Mouse (Mus musculus): ENCODE measurements at regions not wholly inside any gene's neighbourhood (a gene's known extent, or its start where the extent isn't known, plus 50 kb on each side); places are given as distances from the start of the nearest gene placed in this dataset.

GRCm38 (mm10) chr7:125000669-125001068 is 443.8 kb upstream of the Kdm8 start:
- H3K36me3 ChIP-seq (ENCODE audit: control insufficient read depth, insufficient read depth): no peaks in the 10 kb centered on the region
- no peak overlapping the region for H3K4me3 ChIP-seq (ENCODE audit: insufficient read depth, poor library complexity, severe bottlenecking)
- no peak overlapping the region for H3ac ChIP-seq (ENCODE audit: control insufficient read depth, insufficient read length, low read depth)
- TF ChIP-seq MAX (IDR thresholded peaks at IDR 0.05): no peak
- no peak for TF ChIP-seq MYOD1 (IDR thresholded peaks at IDR 0.05; ENCODE audit: control insufficient read depth, insufficient read length, low read depth)
- TF ChIP-seq USF1 (IDR thresholded peaks at IDR 0.05; ENCODE audit: low read depth): no peak
- no peak for TF ChIP-seq MYOG (IDR thresholded peaks at IDR 0.05; ENCODE audit: control insufficient read depth, extremely low read depth, insufficient read length)
- no peak for TF ChIP-seq CEBPB (IDR thresholded peaks at IDR 0.05; ENCODE audit: low read depth)
- TF ChIP-seq FOSL1 (IDR thresholded peaks at IDR 0.05; ENCODE audit: insufficient read depth, low read length, poor library complexity, severe bottlenecking): no peak
- TF ChIP-seq CTCF (IDR thresholded peaks at IDR 0.05; ENCODE audit: control insufficient read depth, insufficient read depth, insufficient read length): no peak
- H3K79me3 ChIP-seq (ENCODE audit: low read depth): no peaks in the 10 kb centered on the region
- H3K79me2 ChIP-seq (ENCODE audit: control insufficient read depth, insufficient read depth): no peaks in the 10 kb centered on the region
- H3K27me3 ChIP-seq (ENCODE audit: control insufficient read depth, insufficient read depth, insufficient read length): no peaks in the 10 kb centered on the region

GRCm38 (mm10) chr7:125005638-125006037 is 438.8 kb upstream of the Kdm8 start:
- H3K79me3 ChIP-seq (ENCODE audit: low read depth): no peaks in the 10 kb centered on the region
- H3ac ChIP-seq (ENCODE audit: control insufficient read depth, insufficient read length, low read depth): no peak overlapping the region
- no peaks in the 10 kb centered on the region for H3K79me2 ChIP-seq (ENCODE audit: control insufficient read depth, insufficient read depth)
- no peaks in the 10 kb centered on the region for H3K27me3 ChIP-seq (ENCODE audit: control insufficient read depth, insufficient read depth, insufficient read length)
- TF ChIP-seq CTCF (IDR thresholded peaks at IDR 0.05; ENCODE audit: control insufficient read depth, insufficient read depth, insufficient read length): no peak
- no peak for TF ChIP-seq MAX (IDR thresholded peaks at IDR 0.05)
- TF ChIP-seq MYOD1 (IDR thresholded peaks at IDR 0.05; ENCODE audit: control insufficient read depth, insufficient read length, low read depth): no peak
- TF ChIP-seq CEBPB (IDR thresholded peaks at IDR 0.05; ENCODE audit: low read depth): no peak
- no peak for TF ChIP-seq MYOG (IDR thresholded peaks at IDR 0.05; ENCODE audit: control insufficient read depth, extremely low read depth, insufficient read length)
- no peak for TF ChIP-seq USF1 (IDR thresholded peaks at IDR 0.05; ENCODE audit: low read depth)
- TF ChIP-seq FOSL1 (IDR thresholded peaks at IDR 0.05; ENCODE audit: insufficient read depth, low read length, poor library complexity, severe bottlenecking): no peak
- H3K4me3 ChIP-seq (ENCODE audit: insufficient read depth, poor library complexity, severe bottlenecking): no peak overlapping the region
- no peaks in the 10 kb centered on the region for H3K36me3 ChIP-seq (ENCODE audit: control insufficient read depth, insufficient read depth)

- H3K79me2 ChIP-seq (ENCODE audit: control insufficient read depth, insufficient read depth): no peaks in the 10 kb centered on the region
- TF ChIP-seq MYOG (IDR thresholded peaks at IDR 0.05; ENCODE audit: control insufficient read depth, extremely low read depth, insufficient read length) (no peak), FOSL1 (IDR thresholded peaks at IDR 0.05; ENCODE audit: insufficient read depth, low read length, poor library complexity, severe bottlenecking) (no peak), MYOD1 (IDR thresholded peaks at IDR 0.05; ENCODE audit: control insufficient read depth, insufficient read length, low read depth) (no peak), CEBPB (IDR thresholded peaks at IDR 0.05; ENCODE audit: low read depth) (no peak), MAX (IDR thresholded peaks at IDR 0.05) (no peak), USF1 (IDR thresholded peaks at IDR 0.05; ENCODE audit: low read depth) (no peak), CTCF (IDR thresholded peaks at IDR 0.05; ENCODE audit: control insufficient read depth, insufficient read depth, insufficient read length) (no peak)
- no peaks in the 10 kb centered on the region for H3K79me3 ChIP-seq (ENCODE audit: low read depth)
- H3K4me3 ChIP-seq (ENCODE audit: insufficient read depth, poor library complexity, severe bottlenecking): no peak overlapping the region
- no peak overlapping the region for H3ac ChIP-seq (ENCODE audit: control insufficient read depth, insufficient read length, low read depth)
- H3K36me3 ChIP-seq (ENCODE audit: control insufficient read depth, insufficient read depth): no peaks in the 10 kb centered on the region
- no peaks in the 10 kb centered on the region for H3K27me3 ChIP-seq (ENCODE audit: control insufficient read depth, insufficient read depth, insufficient read length)
Measured at GRCm38 (mm10) chr7:125019259-125019658, 425.2 kb upstream of the Kdm8 start.

- Histone ChIP-seq H3K36me3 (ENCODE audit: control insufficient read depth, insufficient read depth) (no peaks in the 10 kb centered on the region), H3K79me3 (ENCODE audit: low read depth) (no peaks in the 10 kb centered on the region), H3K79me2 (ENCODE audit: control insufficient read depth, insufficient read depth) (no peaks in the 10 kb centered on the region), H3K4me3 (ENCODE audit: insufficient read depth, poor library complexity, severe bottlenecking) (no peak overlapping the region), H3ac (ENCODE audit: control insufficient read depth, insufficient read length, low read depth) (no peak overlapping the region), H3K27me3 (ENCODE audit: control insufficient read depth, insufficient read depth, insufficient read length) (no peaks in the 10 kb centered on the region)
- TF ChIP-seq MYOD1 (IDR thresholded peaks at IDR 0.05; ENCODE audit: control insufficient read depth, insufficient read length, low read depth) (no peak), FOSL1 (IDR thresholded peaks at IDR 0.05; ENCODE audit: insufficient read depth, low read length, poor library complexity, severe bottlenecking) (no peak), CTCF (IDR thresholded peaks at IDR 0.05; ENCODE audit: control insufficient read depth, insufficient read depth, insufficient read length) (no peak), MYOG (IDR thresholded peaks at IDR 0.05; ENCODE audit: control insufficient read depth, extremely low read depth, insufficient read length) (no peak), USF1 (IDR thresholded peaks at IDR 0.05; ENCODE audit: low read depth) (no peak), MAX (IDR thresholded peaks at IDR 0.05) (no peak), CEBPB (IDR thresholded peaks at IDR 0.05; ENCODE audit: low read depth) (no peak)
Measured at GRCm38 (mm10) chr7:125024944-125025343, 419.5 kb upstream of the Kdm8 start.

- Histone ChIP-seq H3K36me3 (ENCODE audit: control insufficient read depth, insufficient read depth) (no peaks in the 10 kb centered on the region), H3ac (ENCODE audit: control insufficient read depth, insufficient read length, low read depth) (no peak overlapping the region), H3K79me2 (ENCODE audit: control insufficient read depth, insufficient read depth) (no peaks in the 10 kb centered on the region), H3K4me3 (ENCODE audit: insufficient read depth, poor library complexity, severe bottlenecking) (no peak overlapping the region), H3K27me3 (ENCODE audit: control insufficient read depth, insufficient read depth, insufficient read length) (no peaks in the 10 kb centered on the region), H3K79me3 (ENCODE audit: low read depth) (no peaks in the 10 kb centered on the region)
- no peak for TF ChIP-seq CTCF (IDR thresholded peaks at IDR 0.05; ENCODE audit: control insufficient read depth, insufficient read depth, insufficient read length)
- TF ChIP-seq CEBPB (IDR thresholded peaks at IDR 0.05; ENCODE audit: low read depth): no peak
- no peak for TF ChIP-seq FOSL1 (IDR thresholded peaks at IDR 0.05; ENCODE audit: insufficient read depth, low read length, poor library complexity, severe bottlenecking)
- no peak for TF ChIP-seq MAX (IDR thresholded peaks at IDR 0.05)
- no peak for TF ChIP-seq MYOD1 (IDR thresholded peaks at IDR 0.05; ENCODE audit: control insufficient read depth, insufficient read length, low read depth)
- TF ChIP-seq USF1 (IDR thresholded peaks at IDR 0.05; ENCODE audit: low read depth): no peak
- TF ChIP-seq MYOG (IDR thresholded peaks at IDR 0.05; ENCODE audit: control insufficient read depth, extremely low read depth, insufficient read length): no peak
Measured at GRCm38 (mm10) chr7:125033778-125034177, 410.7 kb upstream of the Kdm8 start.

GRCm38 (mm10) chr7:125034196-125034595 is 410.3 kb upstream of the Kdm8 start:
- H3K79me3 ChIP-seq (ENCODE audit: low read depth): no peaks in the 10 kb centered on the region
- no peak for TF ChIP-seq FOSL1 (IDR thresholded peaks at IDR 0.05; ENCODE audit: insufficient read depth, low read length, poor library complexity, severe bottlenecking)

More at GRCm38 (mm10) chr7:125034196-125034595, 410.3 kb upstream of the Kdm8 start:
- no peaks in the 10 kb centered on the region for H3K27me3 ChIP-seq (ENCODE audit: control insufficient read depth, insufficient read depth, insufficient read length)
- H3K4me3 ChIP-seq (ENCODE audit: insufficient read depth, poor library complexity, severe bottlenecking): no peak overlapping the region
- no peaks in the 10 kb centered on the region for H3K36me3 ChIP-seq (ENCODE audit: control insufficient read depth, insufficient read depth)
- no peaks in the 10 kb centered on the region for H3K79me2 ChIP-seq (ENCODE audit: control insufficient read depth, insufficient read depth)
- H3ac ChIP-seq (ENCODE audit: control insufficient read depth, insufficient read length, low read depth): no peak overlapping the region

Measured in C2C12 (cell line).